Mouse (Mus musculus): ENCODE data around the gene Opcml. TPM values are rescaled to one million over a fixed set of nuclear protein-coding genes. Genes with fewer than 3 reads are reported as not detected.

The Opcml gene
- polyA plus RNA-seq, 1 experiment from 2014 or later: 1.6 TPM

DNA sequence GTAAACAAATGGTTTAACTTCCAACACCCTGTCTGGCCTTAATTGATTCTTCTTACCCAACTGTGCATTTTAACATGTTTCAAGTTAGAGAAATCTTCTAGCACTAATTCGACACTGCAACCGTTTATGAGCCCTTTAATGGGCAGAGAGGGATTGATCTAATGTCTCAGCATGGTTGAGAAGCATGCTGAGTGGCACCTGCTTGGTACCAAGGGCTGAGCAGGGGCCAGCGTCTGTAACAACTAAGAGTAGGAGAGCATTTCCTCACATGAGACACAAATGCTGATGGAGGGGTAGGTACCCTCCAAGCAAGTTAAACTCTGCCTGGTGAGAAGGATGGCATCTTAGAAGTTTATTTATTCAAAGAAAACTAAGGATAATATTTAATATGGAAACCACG is 699.3 kb downstream of the Opcml start:
- ATAC-seq (replicated peaks; ENCODE audit: low FRiP score): no peak
- no peak overlapping the region for H3K9ac ChIP-seq (ENCODE audit: low read depth, low read length)
- no peaks in the 10 kb centered on the region for H3K27me3 ChIP-seq (replicated peaks; ENCODE audit: control insufficient read depth, insufficient read depth, low read length)
- 64% methylated on average over 4 of the region's 4 CpGs for WGBS
- no peaks in the 10 kb centered on the region for H3K4me1 ChIP-seq (replicated peaks; ENCODE audit: control insufficient read depth, insufficient read depth, low read length)
- no peak for DNase-seq (ENCODE audit: low spot score)
- no peaks in the 10 kb centered on the region for H3K36me3 ChIP-seq (ENCODE audit: control insufficient read depth, insufficient read depth, low read length)
- no peaks in the 10 kb centered on the region for H3K9me3 ChIP-seq (ENCODE audit: control insufficient read depth, low read length)
- no peak overlapping the region for H3K4me2 ChIP-seq
- H3K4me3 ChIP-seq (ENCODE audit: low read depth, low read length): no peak overlapping the region
- H3K27ac ChIP-seq (ENCODE audit: low read depth, low read length): no peak overlapping the region

DNA sequence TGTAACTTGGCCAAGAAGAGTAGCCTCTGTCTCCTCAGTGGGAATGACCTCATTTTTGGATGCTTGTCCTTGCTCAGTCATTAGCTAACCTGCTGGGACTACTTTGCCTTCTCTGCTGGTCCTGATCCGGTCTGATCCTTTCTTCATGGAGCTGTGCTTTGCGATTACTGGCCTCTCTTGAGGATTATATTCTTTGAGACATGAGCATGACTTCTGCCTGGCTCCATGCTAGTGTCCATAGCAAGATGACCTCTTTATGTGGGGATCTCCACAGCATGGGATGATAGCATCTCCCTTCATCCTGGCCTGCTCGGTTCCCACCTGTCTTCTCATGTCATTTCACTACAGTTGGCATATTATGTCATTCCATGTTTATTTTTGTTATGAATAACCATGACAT is 699.8 kb downstream of the Opcml start:
- Histone ChIP-seq H3K9ac (ENCODE audit: low read depth, low read length) (no peak overlapping the region), H3K4me3 (ENCODE audit: low read depth, low read length) (no peak overlapping the region), H3K36me3 (ENCODE audit: control insufficient read depth, insufficient read depth, low read length) (no peaks in the 10 kb centered on the region), H3K27ac (ENCODE audit: low read depth, low read length) (no peak overlapping the region), H3K4me2 (no peak overlapping the region), H3K4me1 (replicated peaks; ENCODE audit: control insufficient read depth, insufficient read depth, low read length) (no peaks in the 10 kb centered on the region), H3K27me3 (replicated peaks; ENCODE audit: control insufficient read depth, insufficient read depth, low read length) (no peaks in the 10 kb centered on the region), H3K9me3 (ENCODE audit: control insufficient read depth, low read length) (no peaks in the 10 kb centered on the region)
- DNase-seq (ENCODE audit: low spot score): no peak
- no peak for ATAC-seq (replicated peaks; ENCODE audit: low FRiP score)
- WGBS: 83% methylated on average over 3 of the region's 3 CpGs

DNA sequence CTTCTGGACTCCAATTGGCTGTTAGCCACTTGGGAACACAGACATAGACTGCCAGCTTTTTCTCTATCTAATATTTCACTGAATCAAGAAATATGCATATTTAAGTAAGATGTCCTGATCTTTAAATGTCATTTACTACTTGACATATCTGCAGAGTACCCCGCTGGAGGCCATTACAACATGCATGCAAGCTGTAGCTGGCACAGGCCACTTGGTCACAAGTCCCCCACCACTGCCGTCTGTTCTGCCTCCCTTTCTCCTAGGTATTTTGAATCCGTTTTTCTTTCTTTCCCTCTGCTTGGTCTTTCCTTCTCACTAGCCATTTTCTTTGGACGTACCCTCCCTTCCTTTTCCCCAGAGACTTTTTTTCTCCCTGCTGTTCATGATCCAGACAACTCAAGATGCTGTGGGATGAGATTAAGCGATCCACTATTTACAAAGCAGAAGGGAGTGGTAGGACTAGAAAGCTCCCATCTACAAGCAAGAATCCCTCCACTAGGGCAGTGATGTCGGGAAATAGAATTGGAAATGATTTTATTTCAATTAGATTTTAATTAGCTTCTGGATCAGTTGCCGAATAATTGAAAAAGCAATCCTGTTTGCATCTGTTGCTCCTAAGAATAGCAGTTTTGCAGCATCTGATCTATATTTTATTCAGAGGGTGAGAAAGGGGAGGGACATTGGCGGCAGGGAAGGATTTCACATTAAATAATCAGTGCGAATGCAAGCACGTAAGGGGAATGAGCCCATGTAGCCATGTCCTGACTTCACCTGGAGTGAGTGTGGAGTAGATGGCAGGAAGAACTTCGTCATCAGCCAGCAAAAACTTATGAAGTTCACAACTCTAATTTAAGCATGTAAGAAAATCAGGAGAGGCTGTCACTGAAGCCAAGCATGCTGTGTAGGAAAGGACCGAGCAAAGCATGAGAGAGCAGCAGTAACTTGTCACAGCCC is 709.5 kb downstream of the Opcml start:
- Histone ChIP-seq H3K4me1 (replicated peaks; ENCODE audit: control insufficient read depth, insufficient read depth, low read length) (no peaks in the 10 kb centered on the region), H3K4me3 (ENCODE audit: low read depth, low read length) (no peak overlapping the region), H3K27ac (ENCODE audit: low read depth, low read length) (no peak overlapping the region), H3K9me3 (ENCODE audit: control insufficient read depth, low read length) (no peaks in the 10 kb centered on the region), H3K4me2 (no peak overlapping the region), H3K27me3 (replicated peaks; ENCODE audit: control insufficient read depth, insufficient read depth, low read length) (no peaks in the 10 kb centered on the region), H3K36me3 (ENCODE audit: control insufficient read depth, insufficient read depth, low read length) (no peaks in the 10 kb centered on the region), H3K9ac (ENCODE audit: low read depth, low read length) (no peak overlapping the region)
- DNase-seq (ENCODE audit: low spot score): no peak
- ATAC-seq (replicated peaks; ENCODE audit: low FRiP score): no peak
- 73% methylated on average over 12 of the region's 12 CpGs for WGBS

DNA sequence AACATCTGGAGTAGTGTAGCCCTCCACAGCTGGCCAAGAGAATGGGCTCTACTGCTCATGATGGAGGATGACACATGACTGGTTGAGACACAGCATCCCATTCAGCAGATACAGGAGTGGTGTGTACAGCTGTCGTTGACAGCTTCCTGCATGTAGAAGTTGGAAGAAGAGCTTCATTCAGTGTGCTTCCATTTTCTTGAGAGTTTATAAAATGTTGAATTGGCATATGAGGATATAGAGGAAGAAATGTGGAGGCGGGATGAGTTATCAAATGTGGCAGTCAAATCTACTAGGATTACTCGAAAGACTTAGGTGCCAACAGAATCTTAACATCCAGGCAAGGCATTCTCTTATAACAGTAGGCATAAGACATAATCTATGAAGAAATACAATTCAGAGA is 723.3 kb downstream of the Opcml start:
- DNase-seq (ENCODE audit: low spot score) (no peak), ATAC-seq (replicated peaks; ENCODE audit: low FRiP score) (no peak)
- Histone ChIP-seq H3K4me3 (ENCODE audit: low read depth, low read length) (no peak overlapping the region), H3K27ac (ENCODE audit: low read depth, low read length) (no peak overlapping the region), H3K9me3 (ENCODE audit: control insufficient read depth, low read length) (no peaks in the 10 kb centered on the region), H3K36me3 (ENCODE audit: control insufficient read depth, insufficient read depth, low read length) (no peaks in the 10 kb centered on the region), H3K4me1 (replicated peaks; ENCODE audit: control insufficient read depth, insufficient read depth, low read length) (no peaks in the 10 kb centered on the region), H3K9ac (ENCODE audit: low read depth, low read length) (no peak overlapping the region), H3K4me2 (no peak overlapping the region), H3K27me3 (replicated peaks; ENCODE audit: control insufficient read depth, insufficient read depth, low read length) (no peaks in the 10 kb centered on the region)
- 84% methylated on average over 3 of the region's 3 CpGs for WGBS

DNA sequence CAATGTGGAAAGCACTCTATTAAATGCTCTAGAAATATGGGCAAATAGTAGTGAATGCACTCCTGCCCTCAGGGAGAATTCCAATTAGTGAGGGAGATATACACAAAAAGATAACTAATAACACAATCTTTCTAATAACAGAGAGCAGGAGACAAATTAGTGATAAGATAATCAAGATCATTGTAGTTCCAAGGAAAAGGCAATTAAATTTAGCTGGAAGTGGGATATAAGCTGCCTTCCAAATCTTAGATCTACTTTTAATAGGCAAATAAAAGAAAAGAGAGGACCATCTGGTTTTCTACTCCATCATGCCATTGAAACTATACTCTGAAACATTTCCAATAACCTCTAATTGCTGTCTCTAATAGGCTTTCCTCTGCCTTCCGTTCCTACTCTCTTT is 742.6 kb downstream of the Opcml start:
- Histone ChIP-seq H3K36me3 (ENCODE audit: control insufficient read depth, insufficient read depth, low read length) (no peaks in the 10 kb centered on the region), H3K27ac (ENCODE audit: low read depth, low read length) (no peak overlapping the region), H3K4me1 (replicated peaks; ENCODE audit: control insufficient read depth, insufficient read depth, low read length) (no peaks in the 10 kb centered on the region), H3K4me3 (ENCODE audit: low read depth, low read length) (no peak overlapping the region), H3K9me3 (ENCODE audit: control insufficient read depth, low read length) (no peaks in the 10 kb centered on the region), H3K27me3 (replicated peaks; ENCODE audit: control insufficient read depth, insufficient read depth, low read length) (no peaks in the 10 kb centered on the region), H3K9ac (ENCODE audit: low read depth, low read length) (no peak overlapping the region), H3K4me2 (no peak overlapping the region)
- 81% methylated on average over 1 of the region's 1 CpGs for WGBS
- no peak for ATAC-seq (replicated peaks; ENCODE audit: low FRiP score)
- no peak for DNase-seq (ENCODE audit: low spot score)

DNA sequence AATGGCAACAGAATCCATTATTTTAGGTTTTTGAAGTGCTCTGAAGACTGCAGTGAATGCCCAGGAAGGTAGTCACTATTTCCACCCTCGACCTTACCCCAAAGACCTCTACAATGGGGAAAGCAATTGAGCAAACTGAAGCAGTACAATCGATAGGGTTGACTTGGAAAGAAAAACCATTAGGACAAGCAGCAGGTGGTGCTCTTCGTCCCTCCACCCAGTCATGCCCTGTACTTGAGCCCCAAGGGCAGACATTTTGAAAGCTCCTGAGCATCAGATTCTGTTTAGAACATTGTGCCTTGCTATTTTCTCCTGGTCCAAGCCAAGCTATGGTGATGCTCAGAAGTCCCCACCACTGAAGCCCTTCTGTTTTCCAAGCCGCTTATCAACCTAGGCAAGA is 744.4 kb downstream of the Opcml start:
- Histone ChIP-seq H3K36me3 (ENCODE audit: control insufficient read depth, insufficient read depth, low read length) (no peaks in the 10 kb centered on the region), H3K9ac (ENCODE audit: low read depth, low read length) (no peak overlapping the region), H3K27ac (ENCODE audit: low read depth, low read length) (no peak overlapping the region), H3K27me3 (replicated peaks; ENCODE audit: control insufficient read depth, insufficient read depth, low read length) (no peaks in the 10 kb centered on the region), H3K4me2 (no peak overlapping the region), H3K4me1 (replicated peaks; ENCODE audit: control insufficient read depth, insufficient read depth, low read length) (no peaks in the 10 kb centered on the region), H3K9me3 (ENCODE audit: control insufficient read depth, low read length) (no peaks in the 10 kb centered on the region), H3K4me3 (ENCODE audit: low read depth, low read length) (no peak overlapping the region)
- WGBS: 77% methylated on average over 4 of the region's 4 CpGs
- DNase-seq (ENCODE audit: low spot score) (no peak), ATAC-seq (replicated peaks; ENCODE audit: low FRiP score) (no peak)

DNA sequence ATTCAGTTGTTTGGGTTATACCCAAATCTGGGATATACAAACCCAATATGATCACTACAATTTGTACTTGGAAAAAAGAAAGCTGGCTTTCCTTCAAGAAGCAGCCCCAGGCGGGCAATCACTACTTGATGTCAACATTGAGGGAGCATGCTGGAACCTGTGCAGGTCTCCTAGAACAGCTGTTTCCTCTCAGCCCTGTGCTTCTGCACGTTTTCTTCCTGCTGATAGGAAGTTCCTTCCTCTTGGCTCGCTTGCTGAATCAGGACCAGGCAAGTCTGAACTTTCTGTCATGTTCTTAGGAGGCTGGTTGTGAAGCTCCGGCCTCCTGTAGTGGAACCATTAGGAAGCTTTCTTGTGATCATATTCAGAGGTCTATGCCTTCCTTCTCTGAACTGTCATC is 746.1 kb downstream of the Opcml start:
- H3K36me3 ChIP-seq (ENCODE audit: control insufficient read depth, insufficient read depth, low read length): no peaks in the 10 kb centered on the region
- H3K4me1 ChIP-seq (replicated peaks; ENCODE audit: control insufficient read depth, insufficient read depth, low read length): no peaks in the 10 kb centered on the region
- H3K4me3 ChIP-seq (ENCODE audit: low read depth, low read length): no peak overlapping the region
- H3K27me3 ChIP-seq (replicated peaks; ENCODE audit: control insufficient read depth, insufficient read depth, low read length): no peaks in the 10 kb centered on the region
- ATAC-seq (replicated peaks; ENCODE audit: low FRiP score) (no peak), DNase-seq (ENCODE audit: low spot score) (no peak)
- H3K4me2 ChIP-seq: no peak overlapping the region
- no peaks in the 10 kb centered on the region for H3K9me3 ChIP-seq (ENCODE audit: control insufficient read depth, low read length)
- no peak overlapping the region for H3K9ac ChIP-seq (ENCODE audit: low read depth, low read length)
- no peak overlapping the region for H3K27ac ChIP-seq (ENCODE audit: low read depth, low read length)
- 44% methylated on average over 4 of the region's 4 CpGs for WGBS

DNA sequence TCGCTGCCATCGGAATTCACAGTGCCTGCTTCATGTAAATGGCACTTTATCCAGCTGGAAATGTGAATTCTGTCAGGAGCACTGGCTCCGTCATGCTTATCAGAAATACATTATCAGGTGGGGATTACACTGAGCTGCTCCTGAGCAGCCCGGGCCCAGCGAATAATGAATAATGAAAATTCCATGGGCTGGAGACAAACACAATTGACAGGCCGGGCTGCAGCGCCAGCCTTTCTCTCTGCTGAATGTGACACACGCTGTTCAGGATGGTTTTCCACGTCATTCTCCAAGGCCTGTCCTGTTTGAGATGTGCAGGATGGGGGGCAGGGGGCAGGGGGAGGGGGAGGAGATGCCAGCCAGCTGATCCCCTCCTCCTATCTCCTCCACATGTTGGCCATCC is 757.6 kb downstream of the Opcml start:
- WGBS: 62% methylated on average over 9 of the region's 9 CpGs
- no peak overlapping the region for H3K27ac ChIP-seq (ENCODE audit: low read depth, low read length)

More for the DNA sequence above, 757.6 kb downstream of the Opcml start:
- H3K36me3 ChIP-seq (ENCODE audit: control insufficient read depth, insufficient read depth, low read length): no peaks in the 10 kb centered on the region
- no peak overlapping the region for H3K9ac ChIP-seq (ENCODE audit: low read depth, low read length)
- H3K9me3 ChIP-seq (ENCODE audit: control insufficient read depth, low read length): no peaks in the 10 kb centered on the region
- H3K27me3 ChIP-seq (replicated peaks; ENCODE audit: control insufficient read depth, insufficient read depth, low read length): no peaks in the 10 kb centered on the region
- no peak overlapping the region for H3K4me2 ChIP-seq
- H3K4me1 ChIP-seq (replicated peaks; ENCODE audit: control insufficient read depth, insufficient read depth, low read length): no peaks in the 10 kb centered on the region
- DNase-seq (ENCODE audit: low spot score) (no peak), ATAC-seq (replicated peaks; ENCODE audit: low FRiP score) (no peak)
- H3K4me3 ChIP-seq (ENCODE audit: low read depth, low read length): no peak overlapping the region
